13 mouse cellular contexts compared by ENCODE assay signal in genomic region chr14:79298314-79298992, GRCm38 (mm10). TPM values are rescaled to one million over a fixed set of nuclear protein-coding genes. Genes with fewer than 3 reads are reported as not detected.
DNase-seq lines count a peak whose midpoint lies in the region; ATAC-seq and TF ChIP-seq lines count a peak whose summit lies in the region.
"Had no signal": no experiment of that assay in that cellular context is flagged by ENCODE, and none has a peak within 500 bp of the region (broad histone marks: within the 10 kb centered on the region; RNA-seq: fewer than 3 reads in every experiment).

No protein-coding gene starts in this region.

- peak overlapping the region; percentile 88 for H3K4me3 ChIP-seq in gastrocnemius, adult 2 months
- peak overlapping the region; percentile 16 for H3K4me3 ChIP-seq in lung, embryonic 16.5 days (ENCODE audit: low read length)
- H3K4me3 ChIP-seq in forebrain, postnatal 0 days (ENCODE audit: low read depth, low read length), result no peak overlapping the region

- peak overlapping the region; percentile 88 for H3K27ac ChIP-seq in gastrocnemius, adult 2 months
- no peak overlapping the region for H3K27ac ChIP-seq in lung, embryonic 16.5 days (ENCODE audit: low read length)
- no peak overlapping the region for H3K27ac ChIP-seq in forebrain, postnatal 0 days (ENCODE audit: low read depth, low read length)

- 52% methylated on average over 7 of the region's 7 CpGs for WGBS in lung, embryonic 16.5 days
- WGBS in forebrain, postnatal 0 days, result 57% methylated on average over 7 of the region's 7 CpGs

- no peak for ATAC-seq in lung, embryonic 16.5 days (ENCODE audit: low read depth)
- ATAC-seq in forebrain, postnatal 0 days, result no peak

- no peaks in the 10 kb centered on the region for H3K9me3 ChIP-seq in lung, embryonic 16.5 days (ENCODE audit: control insufficient read depth, low read length)
- H3K9me3 ChIP-seq in forebrain, postnatal 0 days (ENCODE audit: low read length), result no peaks in the 10 kb centered on the region

- no peak for TF ChIP-seq CTCF in gastrocnemius, adult 2 months (IDR thresholded peaks at IDR 0.05)
- TF ChIP-seq CTCF in forebrain, postnatal 0 days (IDR thresholded peaks at IDR 0.05; ENCODE audit: low read depth), result no peak

- no peaks in the 10 kb centered on the region for H3K27me3 ChIP-seq in lung, embryonic 16.5 days (ENCODE audit: control insufficient read depth, insufficient read depth, low read depth, low read length)
- no peaks in the 10 kb centered on the region for H3K27me3 ChIP-seq in forebrain, postnatal 0 days (ENCODE audit: insufficient read depth, low read length)

- no peak for DNase-seq in gastrocnemius, adult 2 months
- no peak for DNase-seq in gastrocnemius, postnatal 25 days
- no peak for DNase-seq in lung, postnatal 4 days
- no peak for DNase-seq in forebrain, postnatal 0 days
- peak; percentile 54 for DNase-seq in naive thymus-derived CD4-positive, alpha-beta T cell, adult 2 months (ENCODE audit: low read depth)
- no peak for DNase-seq in c-Kit-positive CD71-positive TER-119-positive erythroid progenitor cells, embryonic 14.5 days (ENCODE audit: low spot score)
- DNase-seq in urinary bladder, postnatal 4 days (ENCODE audit: low spot score in 2 of 2), result no peak
- DNase-seq: cerebellum, postnatal 14 days; gastrocnemius, postnatal 36 days had no signal

- H3K36me3 ChIP-seq in lung, embryonic 16.5 days (ENCODE audit: control insufficient read depth, insufficient read depth, low read length), result no peaks in the 10 kb centered on the region
- H3K36me3 ChIP-seq in forebrain, postnatal 0 days (ENCODE audit: insufficient read depth), result no peaks in the 10 kb centered on the region

- peaks cover 26% of the 10 kb centered on the region for H3K4me1 ChIP-seq in lung, embryonic 16.5 days (replicated peaks; ENCODE audit: control insufficient read depth, insufficient read depth, low read length)
- no peaks in the 10 kb centered on the region for H3K4me1 ChIP-seq in forebrain, postnatal 0 days (ENCODE audit: insufficient read depth)

- H3K4me2 ChIP-seq in lung, embryonic 16.5 days (ENCODE audit: low read depth, low read length), result peak overlapping the region; percentile 82
- peak overlapping the region; percentile 0 for H3K4me2 ChIP-seq in forebrain, postnatal 0 days (ENCODE audit: low read depth)

- intact Hi-C loops in gastrocnemius, adult 2 months (cut with DNase I), result no loop called here

- no peak overlapping the region for H3K9ac ChIP-seq in lung, embryonic 16.5 days (ENCODE audit: low read length)
- no peak overlapping the region for H3K9ac ChIP-seq in forebrain, postnatal 0 days

RNA-seq across cellular contexts. Expression of gene Rgcc, which starts 3.0 kb away (rescaled TPM):
- 10 to 100 TPM; 46.9 to 78.3 TPM for total RNA-seq in gastrocnemius, adult 2 months (2021)
- total RNA-seq in gastrocnemius, postnatal 25 days (2021), result 10 to 100 TPM; 35.0 to 36.2 TPM
- 173 and 176 TPM in 2 replicates for polyA plus RNA-seq in lung, embryonic 16.5 days (2015; fragmentation: Nextera tagmentation; extraction: Ambion mirVana)
- 33.3 and 55.5 TPM in 2 replicates for total RNA-seq in forebrain, postnatal 0 days (2014; rRNA removed)
- polyA plus RNA-seq in forebrain, postnatal 0 days (2015; fragmentation: Nextera tagmentation; extraction: Ambion mirVana), result 31.2 and 33.9 TPM in 2 replicates

RNA-seq across cellular contexts. Expression of gene Zfp957, which starts 51.3 kb away (rescaled TPM):
- not detected for total RNA-seq in gastrocnemius, adult 2 months (2021)
- not detected for total RNA-seq in gastrocnemius, postnatal 25 days (2021)
- not detected in 2 replicates for polyA plus RNA-seq in lung, embryonic 16.5 days (2015; fragmentation: Nextera tagmentation; extraction: Ambion mirVana)
- total RNA-seq in forebrain, postnatal 0 days (2014; rRNA removed), result not detected in 2 replicates
- not detected in 2 replicates for polyA plus RNA-seq in forebrain, postnatal 0 days (2015; fragmentation: Nextera tagmentation; extraction: Ambion mirVana)
- total RNA-seq: gastrocnemius, postnatal 36 days; megakaryocyte-erythroid progenitor cell, adult 5-6 weeks had no signal
- polyA plus RNA-seq: C2C12; urinary bladder, adult 2 months had no signal
